Comparison of ENCODE assay signal across 9 mouse cellular contexts in the genomic region with DNA sequence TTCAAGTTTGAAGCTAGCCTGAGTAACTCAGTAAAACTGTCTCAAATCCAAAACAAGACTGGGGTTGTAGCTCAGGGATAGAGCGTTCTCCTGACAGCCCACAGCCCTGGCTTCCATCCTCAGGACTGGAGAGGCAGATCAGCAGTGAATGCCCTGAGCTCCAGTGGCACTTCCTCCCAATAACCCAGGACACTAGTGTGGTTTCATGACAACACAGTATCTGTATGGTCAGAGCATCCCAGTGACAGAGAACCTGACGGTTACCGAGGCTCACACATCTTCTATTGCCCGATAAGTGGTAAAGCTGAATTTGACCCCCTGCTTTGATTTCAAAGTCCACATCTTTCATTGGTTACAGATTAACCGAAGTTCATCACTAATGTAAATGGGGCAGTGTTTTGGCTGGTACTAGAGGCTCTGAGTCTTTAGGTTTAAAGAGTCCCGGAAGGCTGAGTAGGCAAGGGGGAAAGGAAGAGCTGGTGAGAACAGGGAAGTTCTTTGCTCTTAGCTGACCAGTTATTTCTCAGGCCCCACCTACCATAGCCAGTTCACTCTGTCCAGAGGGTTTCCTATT.
A peak's percentile ranks its signal among the peaks of the same experiment; 100 is the strongest.
DNase-seq lines count a peak whose midpoint lies in the region; ATAC-seq and TF ChIP-seq lines count a peak whose summit lies in the region.
"Had no signal": no experiment of that assay in that cellular context is flagged by ENCODE, and none has a peak within 500 bp of the region (broad histone marks: within the 10 kb centered on the region; RNA-seq: fewer than 3 reads in every experiment).

No protein-coding gene starts in this region.

- WGBS in forebrain, embryonic 12.5 days, result 84% methylated on average over 6 of the region's 6 CpGs
- WGBS in forebrain, embryonic 15.5 days, result 85% methylated on average over 6 of the region's 6 CpGs
- WGBS in lung, postnatal 0 days, result 50% methylated on average over 6 of the region's 6 CpGs
- 23% methylated on average over 6 of the region's 6 CpGs for WGBS in liver, adult 2 months
- WGBS in stomach, embryonic 16.5 days, result 60% methylated on average over 6 of the region's 6 CpGs

- no peak for TF ChIP-seq EP300 in lung, postnatal 0 days (IDR thresholded peaks at IDR 0.05)

- no peak for DNase-seq in lung, postnatal 0 days (ENCODE audit: low spot score)
- DNase-seq in lung, postnatal 14 days, result no peak
- peak; percentile 93 for DNase-seq in liver, adult 2 months (ENCODE audit: extremely low read depth, low read depth, low spot score)
- DNase-seq in adrenal gland, postnatal 36 days, result no peak
- DNase-seq in adrenal gland, postnatal 10 days, result no peak
- DNase-seq: embryo, embryonic 11 days had no signal

- no peaks in the 10 kb centered on the region for H3K27me3 ChIP-seq in forebrain, embryonic 12.5 days
- H3K27me3 ChIP-seq in forebrain, embryonic 15.5 days, result no peaks in the 10 kb centered on the region
- H3K27me3 ChIP-seq in lung, postnatal 0 days (replicated peaks; ENCODE audit: insufficient read depth, low read length), result no peaks in the 10 kb centered on the region
- no peaks in the 10 kb centered on the region for H3K27me3 ChIP-seq in liver, adult 2 months (ENCODE audit: control insufficient read depth, insufficient read depth, low read length)
- no peaks in the 10 kb centered on the region for H3K27me3 ChIP-seq in stomach, embryonic 16.5 days (ENCODE audit: control insufficient read depth, insufficient read depth, low read length)

- peak overlapping the region; percentile 6; the same call in 1 of the 2 replicates for H3K27ac ChIP-seq in forebrain, embryonic 12.5 days
- H3K27ac ChIP-seq in forebrain, embryonic 15.5 days (replicated peaks), result no peak overlapping the region
- peak overlapping the region; percentile 66 for H3K27ac ChIP-seq in lung, postnatal 0 days (ENCODE audit: low read length)
- H3K27ac ChIP-seq in liver, adult 2 months (replicated peaks; ENCODE audit: insufficient read depth, low read depth, low read length), result peak overlapping the region; percentile 92
- H3K27ac ChIP-seq in stomach, embryonic 16.5 days (ENCODE audit: low read length), result peak overlapping the region; percentile 40

- no peak for TF ChIP-seq POLR2A in liver, adult 2 months (IDR thresholded peaks at IDR 0.05; ENCODE audit: extremely low read depth, insufficient read depth, low read length)

- no peak for TF ChIP-seq CTCF in lung, postnatal 0 days (IDR thresholded peaks at IDR 0.05)
- no peak for TF ChIP-seq CTCF in liver, adult 2 months (IDR thresholded peaks at IDR 0.05; ENCODE audit: low read depth, low read length)

- ATAC-seq in forebrain, embryonic 12.5 days (ENCODE audit: low FRiP score), result no peak
- no peak for ATAC-seq in forebrain, embryonic 15.5 days (replicated peaks)
- no peak for ATAC-seq in lung, postnatal 0 days
- ATAC-seq in stomach, embryonic 16.5 days (ENCODE audit: insufficient read depth, low FRiP score), result no peak

- no peak overlapping the region for H3K4me2 ChIP-seq in forebrain, embryonic 12.5 days
- H3K4me2 ChIP-seq in forebrain, embryonic 15.5 days (replicated peaks), result no peak overlapping the region
- no peak overlapping the region for H3K4me2 ChIP-seq in lung, postnatal 0 days (replicated peaks; ENCODE audit: low read depth, low read length)
- H3K4me2 ChIP-seq in stomach, embryonic 16.5 days (ENCODE audit: low read depth, low read length), result no peak overlapping the region

- no peaks in the 10 kb centered on the region for H3K9me3 ChIP-seq in forebrain, embryonic 12.5 days
- H3K9me3 ChIP-seq in forebrain, embryonic 15.5 days, result no peaks in the 10 kb centered on the region
- H3K9me3 ChIP-seq in lung, postnatal 0 days (ENCODE audit: low read length), result no peaks in the 10 kb centered on the region
- no peaks in the 10 kb centered on the region for H3K9me3 ChIP-seq in stomach, embryonic 16.5 days (replicated peaks; ENCODE audit: control insufficient read depth, low read length)

- no peak overlapping the region for H3K9ac ChIP-seq in forebrain, embryonic 12.5 days
- H3K9ac ChIP-seq in forebrain, embryonic 15.5 days (replicated peaks), result no peak overlapping the region
- peak overlapping the region; percentile 19; the same call in 1 of the 2 replicates for H3K9ac ChIP-seq in lung, postnatal 0 days (replicated peaks; ENCODE audit: low read depth)
- H3K9ac ChIP-seq in liver, adult 2 months (ENCODE audit: low read depth, low read length), result peak overlapping the region; percentile 31; the same call in 1 of the 2 replicates
- H3K9ac ChIP-seq in stomach, embryonic 16.5 days (ENCODE audit: low read length), result no peak overlapping the region

- H3K79me2 ChIP-seq in liver, adult 2 months (ENCODE audit: control insufficient read depth, insufficient read depth, low read length), result no peaks in the 10 kb centered on the region

- H3K4me3 ChIP-seq in forebrain, embryonic 12.5 days (replicated peaks), result no peak overlapping the region
- H3K4me3 ChIP-seq in forebrain, embryonic 15.5 days, result no peak overlapping the region
- no peak overlapping the region for H3K4me3 ChIP-seq in lung, postnatal 0 days (ENCODE audit: low read depth, low read length)
- H3K4me3 ChIP-seq in liver, adult 2 months (ENCODE audit: insufficient read depth, low read depth, low read length), result no peak overlapping the region
- H3K4me3 ChIP-seq in stomach, embryonic 16.5 days (replicated peaks; ENCODE audit: low read length), result no peak overlapping the region

- H3K4me1 ChIP-seq in forebrain, embryonic 12.5 days, result no peaks in the 10 kb centered on the region
- H3K4me1 ChIP-seq in forebrain, embryonic 15.5 days, result no peaks in the 10 kb centered on the region
- peaks cover 3% of the 10 kb centered on the region; the same call in 1 of the 2 replicates for H3K4me1 ChIP-seq in lung, postnatal 0 days (ENCODE audit: insufficient read depth, low read depth, low read length)
- peaks cover 13% of the 10 kb centered on the region for H3K4me1 ChIP-seq in liver, adult 2 months (ENCODE audit: control insufficient read depth, insufficient read depth, low read length)
- H3K4me1 ChIP-seq in stomach, embryonic 16.5 days (ENCODE audit: control insufficient read depth, insufficient read depth, low read length), result peaks cover 6% of the 10 kb centered on the region; the same call in 1 of the 2 replicates

- H3K36me3 ChIP-seq in forebrain, embryonic 12.5 days (replicated peaks), result no peaks in the 10 kb centered on the region
- H3K36me3 ChIP-seq in forebrain, embryonic 15.5 days, result no peaks in the 10 kb centered on the region
- H3K36me3 ChIP-seq in lung, postnatal 0 days (ENCODE audit: insufficient read depth, low read length), result no peaks in the 10 kb centered on the region
- no peaks in the 10 kb centered on the region for H3K36me3 ChIP-seq in liver, adult 2 months (ENCODE audit: control insufficient read depth, insufficient read depth, low read length)
- H3K36me3 ChIP-seq in stomach, embryonic 16.5 days (ENCODE audit: control insufficient read depth, insufficient read depth, low read length), result no peaks in the 10 kb centered on the region

Comparison
In these comparisons a context has a peak if more than half of its experiments do, and no peak if none do; other contexts are left out.
1. H3K9ac ChIP-seq: peak in lung, postnatal 0 days (single experiment) and liver, adult 2 months (single experiment); none in forebrain, embryonic 12.5 days (single experiment), forebrain, embryonic 15.5 days (single experiment) and stomach, embryonic 16.5 days (single experiment).